Mouse (Mus musculus) bone marrow, adult 2 months (tissue): ENCODE measurements at regions not wholly inside any gene's neighbourhood (a gene's known extent, or its start where the extent isn't known, plus 50 kb on each side); places are given as distances from the start of the nearest gene placed in this dataset.

Experiments
- H3K27ac ChIP-seq: fragments of 200-500 bp; 2 replicates; pipeline ENCODE4 v1.5.1; 2012; ENCODE audit warnings: low read depth, mild to moderate bottlenecking, control low read depth, inconsistent platforms, low read length; ENCODE audit not compliant: control insufficient read depth, poor library complexity, insufficient read depth
- H3K4me1 ChIP-seq: fragments of 200-500 bp; 2 replicates; pipeline ENCODE4 v1.6.1; 2011; ENCODE audit warnings: low read length; ENCODE audit not compliant: control insufficient read depth, insufficient read depth
- H3K4me3 ChIP-seq: fragments of 200-500 bp; replicated peaks from 2 replicates; pipeline ENCODE3; 2011; ENCODE audit warnings: mild to moderate bottlenecking, low read depth, low read length, control low read depth; ENCODE audit not compliant: control insufficient read depth
- CTCF ChIP-seq: fragments of 200-500 bp; IDR thresholded peaks from 2 replicates; pipeline ENCODE4 v1.5.1; 2011; ENCODE audit warnings: low read length, control low read depth; ENCODE audit not compliant: control insufficient read depth, insufficient read depth
- POLR2A ChIP-seq: fragments of 200-500 bp; IDR thresholded peaks from 2 replicates; pipeline ENCODE4 v1.6.1; 2011; ENCODE audit warnings: low read depth, mild to moderate bottlenecking, control low read depth, low read length, borderline replicate concordance; ENCODE audit not compliant: control insufficient read depth
- WGBS: fragments of 180-500 bp; shearing (Covaris S2); methylation state at CpG from one replicate; pipeline ENCODE4 v1.1.7; 2018; 5-methylcytosine and 5-hydroxymethylcytosine counted together

- Histone ChIP-seq H3K4me3 (no peak overlapping the region), H3K27ac (no peak overlapping the region), H3K4me1 (no peaks in the 10 kb centered on the region)
- 71% methylated on average over 3 of the region's 3 CpGs for WGBS
- no peak for TF ChIP-seq CTCF
- TF ChIP-seq POLR2A: no peak
Observed at GRCm38 (mm10) chr5:43444582-43445214, 70.6 kb upstream of the C1qtnf7 start.

- Histone ChIP-seq H3K27ac (no peak overlapping the region), H3K4me1 (no peaks in the 10 kb centered on the region), H3K4me3 (no peak overlapping the region)
- TF ChIP-seq POLR2A (no peak), CTCF (no peak)
Observed at GRCm38 (mm10) chr5:43445620-43446019, 69.7 kb upstream of the C1qtnf7 start.

- TF ChIP-seq CTCF (no peak), POLR2A (no peak)
- H3K4me3 ChIP-seq: no peak overlapping the region
- no peak overlapping the region for H3K27ac ChIP-seq
- H3K4me1 ChIP-seq: no peaks in the 10 kb centered on the region
Observed at GRCm38 (mm10) chr5:43446295-43446694, 69.0 kb upstream of the C1qtnf7 start.

- H3K4me3 ChIP-seq: no peak overlapping the region
- TF ChIP-seq CTCF: no peak
- no peak for TF ChIP-seq POLR2A
- H3K27ac ChIP-seq: no peak overlapping the region
- WGBS: 85% methylated on average over 3 of the region's 3 CpGs
- no peaks in the 10 kb centered on the region for H3K4me1 ChIP-seq
Observed at GRCm38 (mm10) chr5:43456018-43456417, 59.3 kb upstream of the C1qtnf7 start.

- 30% methylated on average over 7 of the region's 7 CpGs for WGBS
Observed at GRCm38 (mm10) chr5:43457725-43458124, 57.6 kb upstream of the C1qtnf7 start.

GRCm38 (mm10) chr5:43461987-43462715 is 53.2 kb upstream of the C1qtnf7 start:
- Histone ChIP-seq H3K4me1 (no peaks in the 10 kb centered on the region), H3K27ac (no peak overlapping the region), H3K4me3 (no peak overlapping the region)
- TF ChIP-seq POLR2A (no peak), CTCF (no peak)
- WGBS: 45% methylated on average over 1 of the region's 1 CpGs

More at GRCm38 (mm10) chr5:43457725-43458124, 57.6 kb upstream of the C1qtnf7 start:
- H3K27ac ChIP-seq: no peak overlapping the region
- H3K4me1 ChIP-seq: no peaks in the 10 kb centered on the region
- TF ChIP-seq CTCF (no peak), POLR2A (no peak)
- H3K4me3 ChIP-seq: no peak overlapping the region
